ENCODE assay signal across 9 mouse cellular contexts in genomic region chr11:84243562-84243961, GRCm38 (mm10).
DNase-seq lines count a peak whose midpoint lies in the region; ATAC-seq and TF ChIP-seq lines count a peak whose summit lies in the region.
"Had no signal": no experiment of that assay in that cellular context is flagged by ENCODE, and none has a peak within 500 bp of the region (broad histone marks: within the 10 kb centered on the region; RNA-seq: fewer than 3 reads in every experiment).

No protein-coding gene starts in this region.

- no peak overlapping the region for H3K4me2 ChIP-seq in kidney, embryonic 16.5 days (replicated peaks; ENCODE audit: low read depth, low read length)

- no peaks in the 10 kb centered on the region for H3K27me3 ChIP-seq in kidney, embryonic 16.5 days (ENCODE audit: insufficient read depth, low read length)

- no peak overlapping the region for H3K9ac ChIP-seq in kidney, embryonic 16.5 days (replicated peaks; ENCODE audit: low read length)
- H3K9ac ChIP-seq in ES-E14 (ENCODE audit: insufficient read depth, low read depth, low read length, poor library complexity, severe bottlenecking): no peak overlapping the region

- in situ Hi-C loops in ES-E14 (cut with MboI; ENCODE audit: low sequenced_read_pairs in 2 of 2, unreplicated experiment in 2 of 2): no loop called here

- no peak overlapping the region for H3K4me3 ChIP-seq in kidney, embryonic 16.5 days (ENCODE audit: low read length)
- no peak overlapping the region for H3K4me3 ChIP-seq in ES-E14 (ENCODE audit: insufficient read depth in 1 of 2, low read depth in 1 of 2, low read length in 2 of 2, poor library complexity in 1 of 2, severe bottlenecking in 1 of 2)
- H3K4me3 ChIP-seq: myocyte had no signal

- ATAC-seq in kidney, embryonic 16.5 days (ENCODE audit: low FRiP score, low TSS enrichment): no peak
- 0 out of 2 replicates have a peak, but pooled peaks have one; percentile 52 for ATAC-seq in erythroid progenitor cell, adult 5-6 weeks (replicated peaks; ENCODE audit: low FRiP score, poor library complexity, severe bottlenecking)

- H3K9me3 ChIP-seq in kidney, embryonic 16.5 days (ENCODE audit: low read length): no peaks in the 10 kb centered on the region
- H3K9me3 ChIP-seq in ES-E14 (ENCODE audit: control insufficient read depth, insufficient read depth, low read depth, low read length): no peaks in the 10 kb centered on the region

- H3K27ac ChIP-seq in kidney, embryonic 16.5 days (ENCODE audit: low read length): no peak overlapping the region
- H3K27ac ChIP-seq in ES-E14 (ENCODE audit: insufficient read depth, low read depth, low read length, poor library complexity, severe bottlenecking): no peak overlapping the region

- H3K36me3 ChIP-seq in kidney, embryonic 16.5 days (ENCODE audit: insufficient read depth, low read length): no peaks in the 10 kb centered on the region
- H3K36me3 ChIP-seq in ES-E14 (ENCODE audit: control insufficient read depth, insufficient read depth, low read length, poor library complexity, severe bottlenecking): no peaks in the 10 kb centered on the region

- peak; percentile 58 for DNase-seq in kidney, adult 18-20 months
- DNase-seq in ES-E14 (ENCODE audit: low read depth, low spot score): peak; percentile 33
- peak; percentile 83 for DNase-seq in brain, adult 2 months (ENCODE audit: low read depth, low spot score)
- peak; percentile 45 for DNase-seq in layer of hippocampus, adult 11-12 months (ENCODE audit: low spot score)
- DNase-seq in lung, postnatal 4 days: peak; percentile 28 to 63
- DNase-seq in thymus, postnatal 0 days (ENCODE audit: low spot score): peak; percentile 60

- H3K4me1 ChIP-seq in kidney, embryonic 16.5 days (ENCODE audit: insufficient read depth, low read length): no peaks in the 10 kb centered on the region
- H3K4me1 ChIP-seq in ES-E14 (ENCODE audit: control insufficient read depth in 2 of 2, insufficient read depth in 2 of 2, low read length in 2 of 2, poor library complexity in 1 of 2): no peaks in the 10 kb centered on the region

TF ChIP-seq in ES-E14, 5 proteins besides CTCF, POLR2A, EP300 and RAD21:
- TF ChIP-seq HCFC1 (IDR thresholded peaks at IDR 0.05; ENCODE audit: borderline replicate concordance, insufficient read depth, low read length) (no peak), MAFK (IDR thresholded peaks at IDR 0.05; ENCODE audit: insufficient read depth, low read depth, low read length) (no peak), ZNF384 (IDR thresholded peaks at IDR 0.05; ENCODE audit: low read depth, low read length) (no peak), ZC3H11A (IDR thresholded peaks at IDR 0.05; ENCODE audit: borderline replicate concordance, low read depth, low read length) (no peak), CHD2 (IDR thresholded peaks at IDR 0.05; ENCODE audit: low read depth, low read length) (no peak)

Comparison
In these comparisons a context has a peak if more than half of its experiments do, and no peak if none do; other contexts are left out.
1. DNase-seq: peak in every context shown above with its lines; median percentile 83 in brain, adult 2 months; 60 in thymus, postnatal 0 days; 58 in kidney, adult 18-20 months; 46 in lung, postnatal 4 days; 45 in layer of hippocampus, adult 11-12 months; 33 in ES-E14.